Mouse (Mus musculus): ENCODE measurements around the gene Prickle4. TPM values are rescaled to one million over a fixed set of nuclear protein-coding genes. Genes with fewer than 3 reads are reported as not detected.

The Prickle4 gene
- total and polyA plus RNA-seq, 3 experiments: 3.7 to 8.3 (median 3.9) TPM

DNA sequence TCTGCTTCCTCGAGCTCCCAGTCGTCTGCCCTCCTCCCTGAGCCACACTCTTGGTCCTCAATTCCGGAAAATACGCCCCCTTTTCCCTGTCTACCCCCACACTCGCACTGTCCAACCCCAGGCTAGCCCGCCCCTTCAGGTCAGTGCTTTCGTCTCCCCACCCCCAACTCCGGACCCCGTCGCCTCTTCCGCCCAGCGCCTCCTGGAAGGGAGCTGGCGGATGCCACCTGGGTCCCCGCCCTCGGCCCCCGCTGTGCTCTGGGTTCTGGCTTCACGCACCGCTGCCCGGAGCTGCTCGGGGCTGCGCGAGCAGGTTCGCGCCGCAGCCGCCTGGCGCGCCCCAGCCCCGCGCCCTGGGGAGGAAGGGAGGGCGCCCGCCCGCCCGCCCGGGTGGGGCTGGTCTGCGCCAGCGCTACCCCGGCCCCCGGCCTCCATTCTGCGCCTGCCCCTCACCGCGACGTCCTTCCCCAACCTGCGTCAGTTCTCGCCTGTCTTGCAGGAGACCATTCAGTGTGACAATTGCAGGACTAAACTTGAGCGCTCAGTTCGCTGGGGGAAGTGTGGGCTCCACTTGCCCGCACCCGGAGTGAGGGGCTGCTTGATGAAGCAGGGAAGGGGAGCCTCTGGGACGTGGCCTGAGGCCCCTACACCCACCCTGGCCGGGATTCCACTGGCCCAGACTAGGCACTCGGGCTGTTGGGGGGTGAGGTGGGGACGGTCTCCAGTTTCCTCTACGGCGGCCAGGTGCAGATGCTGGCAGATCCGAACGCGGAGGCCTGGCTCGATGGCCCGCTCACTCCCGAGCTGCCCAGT is 43.7 kb upstream of the Prickle4 start:
- no peaks in the 10 kb centered on the region for H3K27me3 ChIP-seq (ENCODE audit: control insufficient read depth, insufficient read depth, low read length)
- peak overlapping the region; percentile 98 for H3K9ac ChIP-seq (ENCODE audit: low read depth, low read length)
- peak overlapping the region; percentile 99 for H3K27ac ChIP-seq
- peak overlapping the region; percentile 90 for H3K4me3 ChIP-seq
- H3K79me2 ChIP-seq (replicated peaks; ENCODE audit: control insufficient read depth, insufficient read depth, low read length): peaks cover 1% of the 10 kb centered on the region; the same call in 1 of the 2 replicates
- TF ChIP-seq POLR2A (IDR thresholded peaks at IDR 0.05; ENCODE audit: insufficient read depth, low read depth, low read length) (no peak), EP300 (IDR thresholded peaks at IDR 0.05; ENCODE audit: insufficient read depth, low read depth, low read length) (no peak), CTCF (IDR thresholded peaks at IDR 0.05) (no peak)
- H3K4me1 ChIP-seq (ENCODE audit: control insufficient read depth, insufficient read depth, low read length): peaks cover 10% of the 10 kb centered on the region
- no peaks in the 10 kb centered on the region for H3K36me3 ChIP-seq (ENCODE audit: control insufficient read depth, insufficient read depth, low read length)
- intact Hi-C loops (cut with DNase I): no loop called here
- under 1% methylated on average over 60 of the region's 61 CpGs for WGBS
- peak; percentile 73 to 82 for DNase-seq

GRCm38 (mm10) chr17:47737271-47738065 is 42.9 kb upstream of the Prickle4 start:
- Histone ChIP-seq H3K79me2 (replicated peaks; ENCODE audit: control insufficient read depth, insufficient read depth, low read length) (peaks cover 1% of the 10 kb centered on the region; the same call in 1 of the 2 replicates), H3K27ac (peak overlapping the region; percentile 99), H3K36me3 (ENCODE audit: control insufficient read depth, insufficient read depth, low read length) (no peaks in the 10 kb centered on the region), H3K9ac (ENCODE audit: low read depth, low read length) (peak overlapping the region; percentile 98), H3K4me3 (peak overlapping the region; percentile 90), H3K4me1 (ENCODE audit: control insufficient read depth, insufficient read depth, low read length) (peaks cover 10% of the 10 kb centered on the region), H3K27me3 (ENCODE audit: control insufficient read depth, insufficient read depth, low read length) (no peaks in the 10 kb centered on the region)
- peak; percentile 94 to 95 for DNase-seq
- TF ChIP-seq EP300 (IDR thresholded peaks at IDR 0.05; ENCODE audit: insufficient read depth, low read depth, low read length): 0 out of 2 replicates have a peak, but pooled peaks have one; percentile 25
- no peak for TF ChIP-seq CTCF (IDR thresholded peaks at IDR 0.05)
- peak; percentile 61; the same call in 1 of the 2 replicates for TF ChIP-seq POLR2A (IDR thresholded peaks at IDR 0.05; ENCODE audit: insufficient read depth, low read depth, low read length)
- intact Hi-C loops (cut with DNase I): loop anchor here (2.0 kb wide), 1 partner anchor 43 kb away; the partner anchor contains the start of genes Gm21981 and Prickle4
- 3% methylated on average over 48 of the region's 60 CpGs for WGBS

DNA sequence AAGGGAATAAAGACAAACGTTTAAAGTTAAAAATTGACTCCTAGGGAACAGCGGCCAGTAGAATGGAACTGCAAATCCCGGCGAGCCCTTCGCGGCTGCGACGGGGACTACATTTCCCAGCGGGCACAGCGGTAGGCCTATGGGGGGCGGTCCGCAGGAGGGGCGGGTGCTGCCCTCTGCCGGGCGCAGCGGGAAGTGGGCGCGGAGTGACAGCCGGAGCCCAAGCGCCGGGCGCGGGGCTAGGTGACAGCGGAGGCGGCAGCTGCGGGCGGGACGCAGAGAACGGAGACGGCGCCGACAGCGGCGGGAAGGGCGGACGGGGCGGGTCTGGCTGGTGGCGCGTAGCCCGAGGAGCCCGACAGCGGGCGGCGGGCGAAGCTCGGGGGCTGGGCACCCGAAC is 42.3 kb upstream of the Prickle4 start, which contains the start of gene Tfeb:
Gene Tfeb, plus strand, starts transcription at position 175 of the 400 bp plus-strand sequence.
- WGBS: under 1% methylated on average over 47 of the region's 47 CpGs
- peak; percentile 97 to 99 for DNase-seq
- intact Hi-C loops (cut with DNase I): loop anchor here (2.0 kb wide), 1 partner anchor 42 kb away; the partner anchor contains the start of genes Gm21981 and Prickle4
- Histone ChIP-seq H3K79me2 (replicated peaks; ENCODE audit: control insufficient read depth, insufficient read depth, low read length) (peaks cover 1% of the 10 kb centered on the region; the same call in 1 of the 2 replicates), H3K9ac (ENCODE audit: low read depth, low read length) (peak within 1 kb of the TSS; percentile 98), H3K27me3 (ENCODE audit: control insufficient read depth, insufficient read depth, low read length) (no peaks in the 10 kb centered on the region), H3K36me3 (ENCODE audit: control insufficient read depth, insufficient read depth, low read length) (no peaks in the 10 kb centered on the region), H3K4me3 (peak within 1 kb of the TSS; percentile 90), H3K27ac (peak within 1 kb of the TSS; percentile 99), H3K4me1 (ENCODE audit: control insufficient read depth, insufficient read depth, low read length) (peaks cover 10% of the 10 kb centered on the region)
- TF ChIP-seq CTCF (IDR thresholded peaks at IDR 0.05) (no peak; the same call in 1 of the 2 replicates), POLR2A (IDR thresholded peaks at IDR 0.05; ENCODE audit: insufficient read depth, low read depth, low read length) (peak; percentile 40; the same call in 1 of the 2 replicates), EP300 (IDR thresholded peaks at IDR 0.05; ENCODE audit: insufficient read depth, low read depth, low read length) (peak; percentile 54; the same call in 1 of the 2 replicates)

DNA sequence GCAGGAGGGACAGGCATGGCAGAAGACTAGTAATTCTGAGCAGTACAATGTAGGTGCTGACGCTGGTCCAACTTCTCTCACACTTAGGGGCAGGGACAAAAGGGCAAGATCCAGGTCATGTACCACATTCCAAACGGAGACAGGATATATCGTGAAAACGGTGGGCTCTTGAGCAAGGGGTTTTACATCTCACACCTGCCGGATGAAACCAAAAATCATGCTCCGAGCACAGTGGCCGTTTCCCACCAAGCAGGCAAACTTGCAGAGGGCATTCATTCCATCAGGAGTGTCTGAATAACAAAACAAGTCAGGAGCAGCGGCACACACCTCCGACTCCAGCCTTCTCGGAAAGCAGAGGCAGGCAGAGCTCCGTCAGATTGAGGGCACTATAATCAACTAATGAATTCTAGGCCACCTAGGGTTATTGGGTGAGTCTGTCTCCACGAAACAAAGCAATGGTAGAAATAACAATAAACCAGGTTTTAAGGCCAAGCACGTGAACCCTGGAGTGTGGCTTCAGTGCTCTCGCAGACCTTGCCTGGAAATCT is 41.1 kb upstream of the Prickle4 start:
- Histone ChIP-seq H3K4me3 (no peak overlapping the region), H3K36me3 (ENCODE audit: control insufficient read depth, insufficient read depth, low read length) (no peaks in the 10 kb centered on the region), H3K4me1 (ENCODE audit: control insufficient read depth, insufficient read depth, low read length) (peaks cover 5% of the 10 kb centered on the region), H3K79me2 (replicated peaks; ENCODE audit: control insufficient read depth, insufficient read depth, low read length) (peaks cover 1% of the 10 kb centered on the region; the same call in 1 of the 2 replicates), H3K27me3 (ENCODE audit: control insufficient read depth, insufficient read depth, low read length) (no peaks in the 10 kb centered on the region), H3K27ac (no peak overlapping the region), H3K9ac (ENCODE audit: low read depth, low read length) (no peak overlapping the region)
- no peak for DNase-seq
- TF ChIP-seq POLR2A (IDR thresholded peaks at IDR 0.05; ENCODE audit: insufficient read depth, low read depth, low read length): no peak
- intact Hi-C loops (cut with DNase I): loop anchor here (2.0 kb wide), 1 partner anchor 41 kb away; the partner anchor contains the start of genes Gm21981 and Prickle4
- 75% methylated on average over 14 of the region's 14 CpGs for WGBS

DNA sequence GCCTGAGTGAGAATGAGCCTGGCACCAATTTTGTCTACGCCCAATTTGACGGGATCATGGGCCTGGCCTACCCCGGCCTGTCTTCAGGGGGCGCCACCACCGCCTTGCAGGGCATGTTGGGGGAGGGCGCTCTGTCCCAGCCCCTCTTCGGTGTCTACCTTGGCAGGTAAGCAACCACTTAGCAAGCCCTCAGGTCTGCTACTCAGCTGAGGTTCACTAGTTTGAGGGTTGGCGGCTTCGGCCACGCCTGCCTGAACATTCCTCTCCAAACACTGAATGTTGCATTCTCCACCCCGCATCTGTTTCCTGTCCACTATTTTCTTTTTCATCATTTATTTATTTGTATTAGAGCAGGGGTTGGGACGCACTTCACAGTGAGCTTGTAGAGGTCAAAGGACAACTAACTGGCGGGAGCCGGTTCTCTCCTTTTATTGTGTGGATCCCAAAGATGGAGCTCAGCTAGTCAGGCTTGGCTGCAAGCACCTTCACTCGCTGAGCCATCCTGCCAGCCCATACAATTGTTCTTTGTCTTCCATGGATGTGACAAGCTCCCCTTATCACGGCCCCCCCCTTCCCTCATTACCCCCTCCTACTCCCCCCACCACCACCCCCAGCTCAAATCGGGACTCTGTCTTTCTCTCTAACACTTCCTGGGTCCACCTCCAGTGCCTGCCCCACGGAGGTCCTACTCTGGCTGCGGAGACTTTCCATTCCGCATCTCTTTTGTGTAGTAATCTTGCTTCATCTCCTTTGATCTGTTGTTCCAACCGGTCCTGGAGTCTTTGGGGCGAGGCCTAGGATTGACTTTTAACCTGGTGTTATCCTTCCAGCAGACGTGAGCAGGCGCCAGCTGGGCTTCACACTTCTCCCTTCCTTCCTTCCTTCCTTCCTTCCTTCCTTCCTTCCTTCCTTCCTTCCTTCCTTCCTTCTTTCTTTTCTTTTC is 36.4 kb upstream of the Prickle4 start:
- H3K4me1 ChIP-seq (ENCODE audit: control insufficient read depth, insufficient read depth, low read length): no peaks in the 10 kb centered on the region
- H3K36me3 ChIP-seq (ENCODE audit: control insufficient read depth, insufficient read depth, low read length): no peaks in the 10 kb centered on the region
- no peaks in the 10 kb centered on the region for H3K27me3 ChIP-seq (ENCODE audit: control insufficient read depth, insufficient read depth, low read length)
- intact Hi-C loops (cut with DNase I): no loop called here
- no peaks in the 10 kb centered on the region for H3K79me2 ChIP-seq (replicated peaks; ENCODE audit: control insufficient read depth, insufficient read depth, low read length)
- H3K4me3 ChIP-seq: no peak overlapping the region
- WGBS: 53% methylated on average over 24 of the region's 24 CpGs
- H3K27ac ChIP-seq: no peak overlapping the region
- no peak overlapping the region for H3K9ac ChIP-seq (ENCODE audit: low read depth, low read length)
- DNase-seq: no peak
- TF ChIP-seq EP300 (IDR thresholded peaks at IDR 0.05; ENCODE audit: insufficient read depth, low read depth, low read length) (no peak), CTCF (IDR thresholded peaks at IDR 0.05) (0 out of 2 replicates have a peak, but pooled peaks have one; percentile 7)
